Mouse (Mus musculus) testis, adult 2 months (tissue): ENCODE measurements around the gene Resp18.

ENCODE experiments used
- CTCF ChIP-seq: fragments of 200-500 bp; IDR thresholded peaks from 2 replicates; pipeline ENCODE4 v1.5.1; 2012; ENCODE audit warnings: low read depth, mild to moderate bottlenecking, inconsistent platforms, low read length, moderate library complexity; ENCODE audit not compliant: control insufficient read depth, insufficient read depth, insufficient replicate concordance
- POLR2A ChIP-seq: fragments of 200-500 bp; IDR thresholded peaks from 2 replicates; pipeline ENCODE4 v1.6.1; 2012; ENCODE audit warnings: low read depth, mild to moderate bottlenecking, inconsistent platforms, low read length, moderate library complexity; ENCODE audit not compliant: control insufficient read depth

GRCm38 (mm10) chr1:75264091-75264880 lies 13.9 kb downstream of the Resp18 start, which contains the start of gene Ptprn:
- no peak for TF ChIP-seq CTCF
- no peak for TF ChIP-seq POLR2A
